Mouse (Mus musculus) mature B cell (primary cell): ENCODE results near the gene Ulk4.

Experiments used
- in situ Hi-C: fragments of 300-500 bp; cut with MboI; formaldehyde crosslinking; loops from 2 replicates; pipeline ENCODE4 v1.14.3; 2019

Ulk4 gene

DNA sequence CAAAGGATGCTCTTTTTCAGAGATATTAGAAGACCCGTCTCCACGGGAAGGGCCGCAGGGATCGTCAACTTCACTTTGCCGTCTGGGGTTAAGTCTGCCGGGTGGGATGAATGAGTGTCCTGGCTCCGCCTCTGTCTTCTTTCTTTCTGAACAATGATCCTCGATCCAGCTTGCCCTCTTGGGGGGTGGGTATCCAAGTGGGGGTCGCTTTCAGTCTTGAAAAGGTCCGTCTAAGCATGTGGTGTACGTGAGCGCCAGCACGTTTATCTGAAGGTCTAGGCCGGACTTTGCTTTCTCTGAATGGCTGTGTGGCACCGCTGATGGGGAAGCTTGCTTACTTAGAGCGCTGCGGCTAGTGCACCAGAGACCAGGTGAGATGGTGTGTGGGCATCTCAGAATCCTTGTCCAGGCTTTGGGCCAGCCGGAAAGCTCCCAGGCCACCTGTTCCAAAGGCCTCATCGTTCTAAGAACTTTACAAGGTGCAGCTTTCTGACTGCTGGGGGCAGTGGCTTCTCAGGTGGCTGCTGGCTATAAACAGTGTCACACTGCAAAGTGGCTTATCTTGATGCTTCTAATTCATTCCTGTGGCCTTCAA lies 23.1 kb upstream of the Ulk4 start:
- in situ Hi-C loops = no loop called here

DNA sequence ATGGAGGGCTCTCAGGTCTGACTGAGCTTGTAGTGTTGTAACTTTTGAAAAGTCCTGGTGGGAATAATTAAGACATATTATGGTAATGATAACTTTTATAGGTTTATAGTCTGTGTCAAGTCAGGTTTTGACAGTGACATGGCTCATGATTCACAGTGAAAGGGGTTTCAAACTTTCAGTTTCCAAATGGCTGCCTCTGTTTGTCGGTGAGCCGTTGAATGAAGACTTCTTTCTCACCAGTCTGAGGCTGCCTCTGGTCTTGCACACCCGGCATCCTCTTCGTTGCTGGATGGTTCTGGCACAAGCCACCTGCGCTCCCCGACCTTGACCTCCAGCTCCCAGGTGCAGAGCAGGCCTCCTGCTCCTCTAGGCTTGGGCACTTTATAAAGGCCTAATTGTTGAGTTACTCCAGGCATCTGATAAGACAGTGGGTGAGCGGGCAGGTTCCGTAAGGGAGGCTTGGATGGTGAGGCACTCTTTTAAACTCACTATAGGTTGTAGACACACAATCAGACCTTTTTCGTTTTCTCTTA lies 22.3 kb upstream of the Ulk4 start:
- in situ Hi-C loops = no loop called here

DNA sequence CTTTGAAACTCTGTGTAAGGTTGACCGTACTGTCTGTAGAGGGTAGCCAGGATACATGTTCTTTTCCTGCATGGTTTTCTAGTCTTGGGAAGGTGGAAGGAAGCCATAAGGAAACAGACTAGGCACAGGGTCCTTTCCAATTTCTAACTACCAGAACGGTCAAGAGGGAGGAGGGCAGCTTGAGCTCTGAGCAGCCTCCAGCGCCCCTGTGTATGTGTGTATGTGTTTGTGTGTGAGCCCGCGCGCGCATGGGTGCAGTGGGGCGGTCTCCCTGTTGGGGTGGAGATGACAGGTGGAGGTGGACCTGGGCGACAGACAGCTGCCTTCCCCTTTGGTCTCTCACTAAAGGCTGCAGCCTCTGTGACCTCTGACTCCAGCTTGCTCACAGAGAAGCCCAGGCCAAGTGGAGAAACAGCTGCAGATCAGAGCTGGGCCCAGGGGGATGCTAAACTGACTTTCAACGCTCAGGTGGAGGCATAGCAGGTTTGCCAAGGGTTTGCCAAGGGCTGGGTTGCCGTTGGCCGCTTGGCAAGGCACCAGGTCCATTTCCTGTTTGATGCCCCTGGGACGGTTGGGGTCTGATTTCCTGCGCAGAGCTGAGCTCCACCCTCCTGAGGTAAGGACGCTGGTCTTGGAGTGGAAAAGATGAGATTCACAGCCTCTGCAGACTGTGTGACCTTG lies 21.6 kb upstream of the Ulk4 start:
- in situ Hi-C loops = no loop called here

DNA sequence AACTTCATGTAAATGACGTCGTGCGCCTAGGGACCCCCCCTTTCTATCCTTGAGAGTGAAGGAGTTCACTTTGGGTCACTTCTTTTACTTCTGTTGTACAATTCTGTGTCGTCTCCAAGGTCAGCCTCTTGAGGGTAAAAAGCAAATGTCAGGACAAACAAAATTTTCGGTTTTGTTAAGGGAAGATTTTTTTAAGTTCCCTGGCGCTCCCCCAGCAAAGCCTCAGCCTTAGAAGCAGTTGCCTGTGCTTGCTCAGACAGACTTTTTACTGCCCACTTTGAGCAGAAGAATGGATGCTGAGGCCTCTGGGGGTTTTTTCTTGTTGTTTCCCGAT lies 21.0 kb upstream of the Ulk4 start:
- in situ Hi-C loops = no loop called here

DNA sequence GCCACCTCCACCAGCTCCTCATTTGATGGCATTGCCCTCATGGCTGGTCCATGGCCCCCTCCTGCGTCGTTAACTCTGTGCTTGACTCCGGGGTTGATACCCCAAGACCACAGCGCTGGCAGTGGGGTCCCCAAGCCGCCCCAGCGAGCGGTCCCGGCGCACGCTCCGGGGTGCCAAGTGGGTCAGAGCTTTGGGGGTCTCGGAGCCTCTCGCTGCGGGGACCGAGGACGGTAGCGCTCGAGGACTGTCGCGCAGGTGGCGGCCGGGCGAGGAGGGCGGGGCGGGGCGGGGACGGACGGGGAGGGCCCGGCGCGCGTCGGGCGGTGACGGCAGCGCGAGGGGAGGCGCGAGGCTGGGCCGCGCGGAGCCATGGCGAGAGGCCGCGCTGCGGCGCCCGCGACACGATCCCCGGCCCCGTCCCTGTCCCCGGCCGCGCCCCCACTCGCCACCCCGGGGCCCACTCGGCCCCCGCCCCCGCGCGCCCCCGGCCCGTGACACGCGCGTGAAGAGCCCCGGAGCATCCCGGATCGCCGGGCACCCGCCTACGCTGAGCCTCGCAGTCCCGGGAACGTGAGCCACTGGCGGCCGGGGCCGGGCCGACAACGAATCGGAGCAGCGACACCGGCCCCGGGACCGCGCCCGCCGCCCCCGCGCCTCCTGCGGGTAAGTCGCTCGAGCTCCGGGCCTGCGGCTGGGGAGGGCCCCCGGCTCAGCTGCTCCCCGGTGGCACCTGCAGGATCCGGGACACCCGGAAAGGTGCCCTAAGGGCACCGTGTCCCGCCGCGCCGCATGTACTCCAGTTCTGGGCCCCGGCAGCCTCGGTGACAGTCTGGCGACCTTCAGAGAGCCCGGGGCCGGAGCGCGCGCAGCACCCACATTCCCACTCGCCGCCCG lies 20.4 kb upstream of the Ulk4 start, which contains the start of gene Trak1:
TSS of gene Trak1 (plus strand) at position 332 of the 894 bp plus-strand sequence.
- in situ Hi-C loops = no loop called here

DNA sequence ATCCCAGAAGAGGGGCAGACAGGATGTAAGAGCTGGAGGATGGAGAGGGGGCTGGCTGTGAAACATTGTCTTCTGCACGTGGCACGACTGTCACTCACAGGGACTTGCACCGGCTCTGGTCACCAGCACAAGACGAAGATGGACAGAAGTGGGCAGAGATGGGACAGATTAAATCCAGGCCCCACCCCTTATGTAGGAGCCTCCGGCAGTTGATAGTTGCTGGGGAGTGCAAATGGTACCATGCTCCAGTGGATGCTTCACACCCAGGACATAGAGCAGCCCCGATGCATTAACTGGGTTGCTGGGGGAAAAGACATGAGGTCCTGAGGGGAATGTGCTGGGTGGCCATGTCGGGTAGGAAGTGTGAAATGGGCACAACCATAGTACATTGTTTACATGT lies 18.2 kb upstream of the Ulk4 start:
- in situ Hi-C loops = no loop called here

DNA sequence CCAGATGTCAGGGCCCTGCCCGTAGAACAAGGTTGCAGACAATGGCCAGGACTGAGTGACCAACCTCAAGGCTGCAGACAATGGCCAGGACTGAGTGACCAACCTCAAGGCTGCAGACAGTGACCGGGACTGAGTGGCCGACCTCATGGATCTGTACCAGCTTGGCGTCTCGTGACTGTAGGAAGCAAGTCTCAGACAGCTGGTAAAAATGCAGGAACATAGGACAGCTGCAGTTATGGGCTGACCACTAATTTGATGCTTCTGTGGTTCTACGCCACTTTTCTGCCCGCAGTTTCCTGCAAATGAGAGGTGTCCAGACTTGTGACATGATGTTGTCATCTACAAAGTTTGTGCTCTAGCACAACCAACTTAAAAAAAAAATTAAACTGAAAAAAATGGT lies 16.2 kb upstream of the Ulk4 start:
- in situ Hi-C loops = no loop called here

DNA sequence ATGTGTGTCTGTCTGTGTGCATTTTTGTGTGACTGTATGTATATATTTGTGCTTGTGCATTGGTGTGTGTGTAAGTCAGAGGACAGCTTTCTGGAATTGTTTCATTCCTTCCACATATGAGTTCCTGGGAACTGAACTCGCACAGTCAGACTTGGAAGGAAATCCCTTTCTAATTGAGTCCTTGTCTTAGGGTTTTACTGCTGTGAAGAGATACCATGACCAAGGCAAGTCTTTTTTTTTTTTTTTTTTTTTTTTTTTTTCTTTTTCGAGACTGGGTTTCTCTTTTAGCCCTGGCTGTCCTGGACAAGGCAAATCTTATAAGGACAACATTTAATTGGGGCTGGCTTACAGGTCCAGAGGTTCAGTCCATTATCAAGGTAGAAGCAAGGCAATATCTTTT lies 14.3 kb upstream of the Ulk4 start:
- in situ Hi-C loops = no loop called here

DNA sequence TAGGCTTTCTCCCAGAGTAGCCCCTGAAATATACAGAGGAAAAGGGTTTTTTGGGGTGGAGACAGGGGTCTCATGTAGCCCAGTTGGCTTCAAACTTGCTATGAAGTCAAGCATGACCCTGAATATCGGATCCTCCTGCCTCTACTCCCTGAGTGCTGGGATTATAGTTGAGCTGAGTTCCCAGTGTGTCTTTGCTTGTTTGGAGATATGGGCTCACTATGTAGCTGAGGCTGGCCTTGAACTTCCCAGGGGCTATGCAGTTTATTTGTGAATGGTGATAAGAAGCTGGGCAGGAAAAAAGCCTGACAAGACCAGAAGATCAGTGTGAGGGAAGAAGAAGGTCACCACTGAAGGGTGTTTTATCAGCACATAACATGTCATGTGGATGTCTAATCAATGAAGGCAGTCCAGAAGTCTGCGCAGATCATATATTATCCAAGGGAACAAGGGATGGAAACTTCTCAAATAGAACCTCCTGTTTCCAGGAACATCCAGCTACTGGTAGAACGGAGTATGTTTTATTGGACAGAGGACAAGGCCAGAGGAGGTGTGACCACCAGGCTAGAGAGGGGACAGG lies 9.4 kb upstream of the Ulk4 start:
- in situ Hi-C loops = no loop called here

DNA sequence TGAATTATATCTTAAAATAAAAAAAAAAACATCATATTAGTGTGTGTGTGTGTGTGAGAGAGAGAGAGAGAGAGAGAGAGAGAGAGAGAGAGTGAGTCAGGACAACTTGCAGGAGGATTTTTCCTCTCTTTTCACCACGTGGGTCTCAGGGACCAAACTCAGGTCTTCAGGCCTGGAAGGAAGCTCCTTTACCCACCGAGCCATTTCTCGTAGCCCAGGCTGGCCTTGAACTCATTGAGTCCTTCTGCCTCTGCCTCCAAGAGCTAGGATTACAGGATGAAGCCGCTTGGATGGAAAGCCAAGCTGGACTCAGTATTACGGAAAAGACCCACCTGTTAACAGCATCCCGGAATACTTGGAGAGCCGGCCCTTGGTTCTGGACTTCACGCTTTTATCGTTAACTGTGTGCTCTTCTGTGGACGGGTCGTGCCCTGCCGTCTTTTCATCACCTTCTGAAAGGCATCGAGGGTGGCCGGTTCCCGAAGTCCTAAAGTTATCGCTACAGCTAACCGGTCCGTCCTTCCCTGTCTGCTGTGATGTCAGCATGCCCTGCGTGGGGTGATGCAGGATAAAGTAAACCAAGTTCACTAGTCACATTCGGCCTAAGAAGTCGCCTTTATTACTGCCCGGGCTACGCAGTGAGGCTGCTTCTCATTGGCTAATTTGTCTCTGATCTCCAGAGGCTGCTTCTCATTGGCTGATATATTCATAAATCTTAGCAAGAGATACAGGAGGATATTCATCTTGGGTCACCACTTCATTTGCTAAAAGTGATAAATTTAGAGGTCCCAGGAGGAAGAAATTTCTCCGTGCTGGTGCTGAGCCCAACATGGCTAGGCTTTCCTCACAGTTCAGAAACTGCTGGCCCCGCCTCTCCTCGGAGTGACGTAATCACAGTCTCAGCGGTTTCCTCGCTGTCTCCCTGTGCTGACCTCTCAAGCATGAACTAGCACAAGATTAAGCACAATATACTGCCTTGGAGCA lies 8.6 kb upstream of the Ulk4 start:
- in situ Hi-C loops = no loop called here

DNA sequence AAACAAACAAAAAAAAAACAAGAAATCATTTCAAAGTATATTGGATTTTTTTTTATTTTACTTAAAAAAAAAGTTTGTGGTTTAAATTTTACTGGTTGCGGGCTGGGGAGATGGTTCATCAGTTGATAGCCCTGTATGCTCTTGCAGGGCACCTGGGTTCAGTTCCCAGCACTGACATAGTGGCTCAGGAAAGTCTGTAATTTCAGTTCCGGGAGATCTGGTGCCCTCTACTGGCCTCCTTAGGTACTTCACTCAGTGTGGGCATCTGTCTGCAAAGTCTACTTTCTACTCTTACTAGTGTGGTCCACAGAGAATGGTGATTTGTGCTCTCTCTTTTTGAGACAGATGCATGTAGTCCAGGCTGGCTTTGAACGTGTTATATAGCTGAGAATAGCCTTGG lies 7.4 kb upstream of the Ulk4 start:
- in situ Hi-C loops = loop anchor here (5.0 kb wide), 1 partner anchor 68 kb away; no protein-coding TSS in a partner anchor

DNA sequence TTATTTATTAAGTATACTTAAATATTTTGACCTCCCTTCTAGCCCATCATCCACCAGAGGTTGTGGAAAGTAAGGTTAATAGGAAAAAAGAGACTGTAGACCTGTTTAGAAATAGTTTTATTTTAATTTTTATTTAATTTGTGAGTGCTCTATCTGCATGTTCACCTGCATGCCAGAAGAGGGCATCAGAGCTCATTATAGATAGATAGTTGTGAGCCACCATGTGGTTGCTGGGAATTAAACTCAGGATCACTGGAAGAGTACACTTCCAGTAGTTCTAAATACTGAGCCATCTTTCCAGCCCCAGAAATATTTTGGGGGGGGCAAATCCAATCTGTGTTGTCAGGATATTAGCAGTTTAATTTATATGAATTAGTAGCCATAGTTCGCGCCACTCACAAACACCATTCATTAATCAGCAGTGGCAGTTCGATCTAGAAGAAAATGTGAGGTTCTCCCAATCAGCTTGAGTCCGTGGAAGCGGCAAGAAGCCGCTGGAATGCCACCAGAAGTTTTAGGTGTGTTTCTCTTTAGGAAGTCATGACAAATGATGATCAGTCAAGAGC lies 6.7 kb upstream of the Ulk4 start:
- in situ Hi-C loops = loop anchor here (5.0 kb wide), 1 partner anchor 69 kb away; no protein-coding TSS in a partner anchor

DNA sequence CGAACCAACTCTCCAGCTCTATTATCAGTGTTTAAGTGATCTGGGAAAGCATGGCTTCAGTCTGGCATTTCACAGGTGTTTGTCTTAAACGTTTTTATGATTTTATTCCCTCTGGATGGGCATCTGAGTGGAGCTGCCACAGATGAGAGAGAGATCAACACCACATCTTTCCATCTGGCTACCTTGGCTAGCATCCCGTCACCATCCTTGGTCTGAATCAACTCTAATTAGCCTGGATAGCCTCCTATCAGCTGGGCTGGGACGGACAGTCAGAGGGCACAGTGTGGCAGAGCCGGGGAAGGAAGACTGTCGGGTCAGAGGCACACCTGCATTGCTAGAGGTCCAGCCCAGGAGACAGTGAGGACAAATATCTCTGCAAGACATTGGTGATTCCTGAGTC lies 4.9 kb upstream of the Ulk4 start:
- in situ Hi-C loops = loop anchor here (5.0 kb wide), 1 partner anchor 70 kb away; no protein-coding TSS in a partner anchor

DNA sequence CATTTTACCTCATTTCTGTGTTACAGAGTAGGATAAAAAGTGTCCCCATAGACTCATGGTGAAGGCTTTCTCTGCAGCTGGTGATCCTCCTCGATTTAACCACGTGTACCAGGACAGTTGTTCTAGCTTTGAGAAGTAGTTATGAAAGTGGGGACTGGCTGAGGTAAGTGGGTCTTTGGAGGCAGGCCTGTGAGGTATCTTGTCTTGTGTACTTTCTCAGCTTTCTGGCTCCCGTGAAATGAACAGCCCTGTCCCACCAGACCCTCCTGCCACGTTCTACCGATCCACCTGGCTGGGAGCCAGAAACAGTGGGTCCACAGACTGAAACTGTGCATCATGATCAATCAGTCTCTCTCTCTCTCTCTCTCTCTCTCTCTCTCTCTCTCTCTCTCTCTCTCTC lies 2.2 kb upstream of the Ulk4 start:
- in situ Hi-C loops = no loop called here

DNA sequence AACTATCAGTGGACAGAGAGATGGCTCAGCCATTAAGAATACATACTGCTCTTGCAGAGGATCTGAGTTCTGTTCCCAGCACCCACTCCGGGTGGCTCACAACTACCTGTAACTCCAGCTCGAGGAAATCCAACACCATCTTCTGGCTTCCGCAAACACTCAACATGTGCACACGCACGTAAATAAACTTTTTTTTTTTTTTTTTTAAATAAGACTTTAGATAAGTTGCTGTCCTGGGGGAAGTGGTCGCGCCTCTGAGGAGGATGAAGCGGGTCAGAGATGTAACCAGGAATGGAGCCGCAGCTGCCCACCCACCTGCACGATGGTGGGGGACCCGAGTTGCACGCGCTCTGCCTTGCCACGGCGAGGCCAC lies 266 bp downstream of the Ulk4 start:
- in situ Hi-C loops = no loop called here

DNA sequence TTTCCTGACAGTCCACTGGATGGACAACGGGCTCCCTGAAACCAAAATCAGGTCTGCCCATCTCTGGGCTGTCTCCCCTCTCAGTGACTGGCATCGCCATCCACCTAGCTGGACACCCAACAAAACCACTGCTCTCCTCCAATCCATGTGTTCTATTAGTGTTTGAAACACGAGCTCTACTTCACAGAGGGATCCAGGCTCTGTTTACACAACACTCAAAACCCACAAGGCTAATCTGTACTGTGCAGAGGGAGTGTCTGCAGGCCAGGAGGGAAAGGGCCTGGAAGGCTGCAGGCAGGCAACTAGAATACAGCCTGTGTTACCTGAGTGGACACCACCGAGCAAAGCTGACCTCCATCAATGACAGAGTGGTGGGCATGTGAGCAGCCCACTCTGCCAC lies 5.4 kb downstream of the Ulk4 start:
- in situ Hi-C loops = no loop called here

DNA sequence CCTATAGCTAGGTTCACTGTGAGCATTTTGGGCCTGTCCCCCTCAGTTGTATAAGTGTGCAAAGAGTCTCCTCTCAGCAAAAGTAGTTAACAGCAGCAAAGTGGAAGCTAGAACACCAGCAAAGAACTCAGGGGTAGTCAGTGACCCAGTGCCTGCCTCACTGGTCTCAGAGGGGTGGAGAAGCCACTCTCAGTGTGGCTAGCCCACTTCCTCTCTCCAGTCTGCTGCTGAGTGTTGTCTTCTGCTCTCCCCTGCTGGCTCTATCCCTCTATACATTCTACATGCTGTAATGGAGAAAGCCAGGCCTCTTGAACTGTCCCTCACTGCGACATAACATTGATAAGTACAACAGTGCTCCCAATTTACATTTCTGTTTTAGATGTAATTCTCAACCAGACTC lies 5.8 kb downstream of the Ulk4 start:
- in situ Hi-C loops = no loop called here

DNA sequence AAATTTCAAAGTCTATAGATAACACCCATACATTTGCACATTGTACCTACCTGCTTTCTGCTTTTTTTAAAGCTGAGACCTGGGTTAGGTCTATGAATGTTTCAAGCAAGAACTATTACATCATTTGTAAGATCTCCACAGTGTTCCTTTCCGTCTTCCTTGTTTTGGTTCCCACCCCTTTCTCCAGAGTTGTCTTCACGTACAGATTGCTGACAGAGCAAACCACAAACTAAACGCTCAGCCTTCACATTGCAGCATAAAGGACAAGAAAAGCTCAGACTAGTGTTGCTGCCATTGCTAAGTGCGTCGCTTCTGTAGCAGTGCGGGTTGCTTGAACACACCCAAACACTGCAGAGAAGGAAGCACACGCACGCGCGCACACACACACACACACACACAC lies 11.7 kb downstream of the Ulk4 start:
- in situ Hi-C loops = no loop called here

DNA sequence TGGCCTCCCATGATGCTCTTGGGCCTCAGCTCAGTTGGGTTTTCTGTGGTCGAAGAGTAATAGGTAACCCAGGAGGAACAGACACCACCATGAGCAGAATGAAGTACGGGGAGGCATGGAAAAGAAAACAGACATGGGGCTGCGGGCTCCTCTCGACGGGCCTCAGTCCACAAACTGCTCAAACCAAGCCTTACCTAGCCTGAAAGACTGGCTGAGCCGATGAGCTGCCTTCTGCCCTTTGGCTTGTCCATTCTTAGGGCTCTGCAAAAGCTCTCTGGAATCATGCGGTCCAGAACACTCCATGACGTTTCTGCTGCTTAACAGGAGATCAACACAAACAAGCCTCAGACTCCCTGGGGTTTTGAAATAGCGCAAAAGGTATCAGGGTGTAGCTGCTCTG lies 19.9 kb downstream of the Ulk4 start:
- in situ Hi-C loops = no loop called here

DNA sequence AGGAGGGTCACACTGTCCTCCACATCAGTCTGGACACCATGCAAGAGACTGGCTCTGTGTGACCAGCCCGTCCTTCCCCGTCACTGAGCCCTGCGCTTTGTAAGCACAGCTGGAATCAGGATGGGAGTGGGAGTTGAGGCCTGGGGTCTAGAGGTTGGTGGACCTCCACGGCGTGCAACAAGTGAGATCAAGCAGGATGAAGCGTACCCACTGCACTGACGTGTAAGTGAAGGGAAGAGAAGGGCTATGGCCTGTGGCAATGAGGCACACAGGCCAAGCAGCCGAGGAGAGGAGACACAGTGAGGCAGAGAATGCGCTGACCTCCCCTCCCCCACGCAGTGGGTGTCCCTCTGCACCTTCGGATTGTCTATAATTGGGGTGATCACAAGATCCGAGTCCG lies 22.2 kb downstream of the Ulk4 start:
- in situ Hi-C loops = no loop called here

DNA sequence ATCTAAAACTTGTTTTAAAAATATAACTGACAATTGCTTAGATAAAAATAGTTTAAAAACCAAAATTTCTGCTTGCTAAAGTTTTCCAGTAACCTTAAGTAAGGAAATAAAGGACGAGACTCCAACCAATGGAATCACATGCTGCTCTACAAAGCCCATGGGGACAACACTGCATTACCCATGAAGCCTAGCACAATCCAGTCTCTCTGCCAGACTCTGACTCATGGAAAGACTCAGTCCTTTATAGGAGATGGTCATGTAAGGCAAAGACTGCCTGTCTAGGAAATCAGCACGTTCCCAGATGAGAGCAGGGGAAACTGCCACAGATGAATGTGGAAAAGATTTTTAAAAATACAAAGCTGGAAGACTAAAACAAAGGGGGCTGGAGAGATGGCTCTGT lies 23.0 kb downstream of the Ulk4 start:
- in situ Hi-C loops = no loop called here
